Mouse (Mus musculus) midbrain, postnatal 0 days (tissue): Measurements from ENCODE around the gene Cav1. TPM values are rescaled to one million over a fixed set of nuclear protein-coding genes. Genes with fewer than 3 reads are reported as not detected.

Source experiments
- ATAC-seq: fragments of 200-750 bp; cut with Nextera tagmentation; 2 replicates; pipeline ENCODE4 v1.8.0; 2017; ENCODE audit warnings: moderate number of reproducible peaks, mild to moderate bottlenecking, moderate TSS enrichment, moderate library complexity; ENCODE audit not compliant: low FRiP score
- DNase-seq: peaks from one replicate; pipeline ENCODE4 v3.0.0-alpha.2; 2015; ENCODE audit warnings: low spot score
- H3K27ac ChIP-seq: fragments of 300-500 bp; sonication (generic); 2 replicates; pipeline ENCODE4 v1.5.1; 2014; ENCODE audit warnings: low read depth, mild to moderate bottlenecking, low read length, mixed read lengths
- H3K27me3 ChIP-seq: fragments of 300-500 bp; sonication (generic); 2 replicates; pipeline ENCODE4 v1.6.1; 2014; ENCODE audit warnings: low read length, control low read depth, mixed read lengths; ENCODE audit not compliant: insufficient read depth
- H3K36me3 ChIP-seq: fragments of 300-500 bp; sonication (generic); 2 replicates; pipeline ENCODE4 v1.6.1; 2014; ENCODE audit warnings: low read length, control low read depth, mixed read lengths; ENCODE audit not compliant: insufficient read depth
- H3K4me1 ChIP-seq: fragments of 300-500 bp; sonication (generic); 2 replicates; pipeline ENCODE4 v1.6.1; 2014; ENCODE audit warnings: mild to moderate bottlenecking, control low read depth, antibody characterized with exemption, low read length, mixed read lengths; ENCODE audit not compliant: insufficient read depth
- H3K4me2 ChIP-seq: fragments of 300-500 bp; sonication (generic); 2 replicates; pipeline ENCODE4 v1.6.1; 2014; ENCODE audit warnings: low read depth, mild to moderate bottlenecking, low read length, mixed read lengths; ENCODE audit not compliant: poor library complexity, severe bottlenecking
- H3K4me3 ChIP-seq: fragments of 300-500 bp; sonication (generic); 2 replicates; pipeline ENCODE4 v1.5.1; 2014; ENCODE audit warnings: low read depth, mild to moderate bottlenecking, low read length, moderate library complexity
- H3K9ac ChIP-seq: fragments of 300-500 bp; sonication (generic); replicated peaks from 2 replicates; pipeline ENCODE4 v1.6.1; 2014; ENCODE audit warnings: mild to moderate bottlenecking, low read length, moderate library complexity, mixed read lengths; ENCODE audit not compliant: poor library complexity, severe bottlenecking
- H3K9me3 ChIP-seq: fragments of 300-500 bp; sonication (generic); 2 replicates; pipeline ENCODE4 v1.6.1; 2016; ENCODE audit warnings: low read length, control low read depth
- CTCF ChIP-seq: IDR thresholded peaks from 2 replicates; pipeline ENCODE4 v1.5.1; 2016; ENCODE audit warnings: antibody characterized with exemption, mild to moderate bottlenecking
- WGBS: fragments of 180-500 bp; shearing (Covaris S2); extraction: QIAGEN DNeasy Blood & Tissue Kit; methylation state at CpG from one replicate; pipeline ENCODE4 v1.1.7; 2014; 5-methylcytosine and 5-hydroxymethylcytosine counted together
- polyA plus RNA-seq: library from polyadenylated mRNA; unstranded; fragments of >200 nt; fragmentation: Nextera tagmentation; extraction: Ambion mirVana; gene quantifications from 2 replicates; pipeline ENCODE4 v1.2.1, GENCODE M21; 2015
- total RNA-seq: library from RNA; depleted of rRNA; stranded (reverse); fragments of >200 nt; gene quantifications from 2 replicates; pipeline ENCODE4 v1.2.3, GENCODE M21; 2014; rRNA removed

Cav1 gene
- total and polyA plus RNA-seq, 2 experiments from 2014 or later: 19.4 to 37.4 TPM

DNA sequence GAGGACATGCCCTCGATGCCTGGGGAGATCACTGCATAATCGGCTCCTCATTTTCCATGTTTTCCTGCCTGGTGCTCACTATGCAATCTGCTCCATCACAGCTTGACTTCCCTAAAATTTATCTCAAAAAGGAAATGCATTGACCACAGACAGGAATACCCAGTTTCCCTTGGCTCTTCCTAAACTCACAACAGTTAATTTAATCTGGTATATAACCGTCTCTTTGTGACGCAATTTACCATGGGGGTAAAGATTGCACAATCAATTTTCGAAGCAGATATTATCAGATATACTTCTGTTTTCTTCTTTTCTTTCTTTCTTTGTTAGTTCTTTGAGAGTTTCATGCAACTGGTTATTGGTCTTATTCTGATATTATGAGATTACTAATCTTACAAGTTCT lies 79.4 kb downstream of the Cav1 start:
- no peaks in the 10 kb centered on the region for H3K4me1 ChIP-seq
- no peak overlapping the region for H3K4me2 ChIP-seq
- H3K36me3 ChIP-seq: no peaks in the 10 kb centered on the region
- H3K4me3 ChIP-seq: no peak overlapping the region
- TF ChIP-seq CTCF: no peak
- ATAC-seq: no peak
- 82% methylated on average over 5 of the region's 5 CpGs for WGBS
- no peak overlapping the region for H3K9ac ChIP-seq
- H3K9me3 ChIP-seq: no peaks in the 10 kb centered on the region
- no peak overlapping the region for H3K27ac ChIP-seq
- DNase-seq: no peak
- H3K27me3 ChIP-seq: no peaks in the 10 kb centered on the region

DNA sequence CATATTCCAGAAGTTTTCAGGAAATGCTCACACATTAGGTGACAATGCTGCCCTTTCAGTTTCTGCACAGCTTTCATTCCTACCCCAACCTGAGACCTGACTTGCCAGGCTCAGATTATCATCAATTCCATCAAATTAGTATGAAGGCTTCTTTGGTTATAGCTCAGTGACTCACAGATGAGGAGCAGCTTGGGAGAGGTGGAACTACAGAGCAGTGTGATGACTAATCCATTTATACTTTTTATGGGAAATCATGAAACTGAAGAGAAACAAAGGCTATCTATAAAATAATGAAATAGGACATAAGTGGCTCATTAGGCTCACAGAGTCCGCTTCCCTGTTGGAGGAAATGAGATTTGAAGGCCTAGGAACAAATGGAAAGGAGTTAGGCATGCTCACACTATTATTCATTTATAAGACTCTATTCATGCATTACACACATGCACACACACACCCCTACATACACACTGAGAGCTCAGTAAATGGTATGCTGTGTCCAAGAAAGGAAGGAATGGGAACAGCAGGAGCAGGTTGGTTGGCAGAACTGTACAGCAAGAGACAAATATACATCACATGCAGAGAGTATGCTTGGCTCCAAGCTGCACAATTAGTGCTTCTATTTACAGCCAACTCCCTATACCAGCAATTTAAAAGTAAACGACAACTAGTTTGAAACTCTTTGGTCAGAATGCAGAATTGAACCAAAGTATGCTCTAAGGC lies 82.0 kb downstream of the Cav1 start:
- 78% methylated on average over 2 of the region's 2 CpGs for WGBS
- no peaks in the 10 kb centered on the region for H3K36me3 ChIP-seq
- H3K4me3 ChIP-seq: no peak overlapping the region
- no peak overlapping the region for H3K27ac ChIP-seq
- no peak overlapping the region for H3K9ac ChIP-seq
- H3K27me3 ChIP-seq: no peaks in the 10 kb centered on the region
- H3K9me3 ChIP-seq: no peaks in the 10 kb centered on the region
- DNase-seq: no peak
- no peak for ATAC-seq
- no peak overlapping the region for H3K4me2 ChIP-seq
- no peaks in the 10 kb centered on the region for H3K4me1 ChIP-seq
- no peak for TF ChIP-seq CTCF

Other genes starting within 250 kb of the Cav1 start
- gene Tes, start 241.2 kb upstream of the Cav1 start, total RNA-seq: 22.1 and 24.2 TPM in 2 replicates
- 11.9 and 12.1 TPM in 2 replicates for gene Tes, start 241.2 kb upstream of the Cav1 start, polyA plus RNA-seq
- 16.3 and 18.6 TPM in 2 replicates for gene Cav2, start 25.1 kb upstream of the Cav1 start, total RNA-seq
- gene Cav2, start 25.1 kb upstream of the Cav1 start, polyA plus RNA-seq: 17.0 and 19.2 TPM in 2 replicates
- gene Met, start 157.5 kb downstream of the Cav1 start, total RNA-seq: 3.0 and 3.2 TPM in 2 replicates
- 0.46 and 0.47 TPM in 2 replicates for gene Met, start 157.5 kb downstream of the Cav1 start, polyA plus RNA-seq